Mouse (Mus musculus): ENCODE measurements around the gene Nell1. TPM values are rescaled to one million over a fixed set of nuclear protein-coding genes. Genes with fewer than 3 reads are reported as not detected.

Nell1 gene
- polyA plus RNA-seq, 1 experiment = 0.28 TPM

- DNase-seq = no peak
- H3K4me1 ChIP-seq (ENCODE audit: control insufficient read depth, insufficient read depth, low read length) = no peaks in the 10 kb centered on the region
- H3K4me3 ChIP-seq (replicated peaks; ENCODE audit: extremely low read depth, low read depth, low read length) = no peak overlapping the region
- no peak for TF ChIP-seq CTCF (IDR thresholded peaks at IDR 0.05; ENCODE audit: insufficient read depth, low read length)
These were observed 247.2 kb downstream of the Nell1 start for GRCm38 (mm10) chr7:50221849-50222248.

GRCm38 (mm10) chr7:50226621-50227020 is 252.0 kb downstream of the Nell1 start:
- Histone ChIP-seq H3K4me3 (replicated peaks; ENCODE audit: extremely low read depth, low read depth, low read length) (no peak overlapping the region), H3K4me1 (ENCODE audit: control insufficient read depth, insufficient read depth, low read length) (no peaks in the 10 kb centered on the region)
- no peak for TF ChIP-seq POLR2A (IDR thresholded peaks at IDR 0.05; ENCODE audit: borderline replicate concordance, extremely low read depth, low read depth, low read length)
- no peak for TF ChIP-seq CTCF (IDR thresholded peaks at IDR 0.05; ENCODE audit: insufficient read depth, low read length)
- no peak for DNase-seq
- WGBS = 57% methylated on average over 2 of the region's 2 CpGs

DNA sequence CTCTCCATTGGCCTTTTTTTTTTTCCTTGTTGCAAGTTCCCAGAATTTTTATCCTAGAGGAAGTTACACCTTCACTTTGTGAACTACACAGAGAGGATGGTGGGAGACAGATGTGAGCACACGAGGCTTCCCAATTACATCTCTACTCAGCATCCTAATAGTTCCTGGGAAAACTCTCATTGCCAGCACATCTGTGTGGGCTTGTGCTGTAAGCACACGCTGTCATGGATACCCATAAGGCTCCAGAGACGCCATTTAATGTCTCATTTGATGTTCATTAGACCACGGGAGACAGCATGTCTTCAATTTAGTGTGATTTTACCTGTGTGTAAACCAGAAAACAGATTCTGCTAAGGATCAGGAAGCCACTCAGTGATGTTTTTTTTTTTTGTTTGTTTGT is 253.6 kb downstream of the Nell1 start:
- Histone ChIP-seq H3K4me3 (replicated peaks; ENCODE audit: extremely low read depth, low read depth, low read length) (no peak overlapping the region), H3K4me1 (ENCODE audit: control insufficient read depth, insufficient read depth, low read length) (no peaks in the 10 kb centered on the region)
- 73% methylated on average over 4 of the region's 4 CpGs for WGBS
- DNase-seq = no peak
- TF ChIP-seq CTCF (IDR thresholded peaks at IDR 0.05; ENCODE audit: insufficient read depth, low read length) = no peak
- no peak for TF ChIP-seq POLR2A (IDR thresholded peaks at IDR 0.05; ENCODE audit: borderline replicate concordance, extremely low read depth, low read depth, low read length)

GRCm38 (mm10) chr7:50241213-50241612 is 266.5 kb downstream of the Nell1 start:
- no peak overlapping the region for H3K4me3 ChIP-seq (replicated peaks; ENCODE audit: extremely low read depth, low read depth, low read length)
- DNase-seq = no peak
- WGBS = 80% methylated on average over 4 of the region's 4 CpGs
- no peaks in the 10 kb centered on the region for H3K4me1 ChIP-seq (ENCODE audit: control insufficient read depth, insufficient read depth, low read length)
- TF ChIP-seq POLR2A (IDR thresholded peaks at IDR 0.05; ENCODE audit: borderline replicate concordance, extremely low read depth, low read depth, low read length) = no peak
- no peak for TF ChIP-seq CTCF (IDR thresholded peaks at IDR 0.05; ENCODE audit: insufficient read depth, low read length)

GRCm38 (mm10) chr7:50241634-50242273 is 267.1 kb downstream of the Nell1 start:
- Histone ChIP-seq H3K4me3 (replicated peaks; ENCODE audit: extremely low read depth, low read depth, low read length) (no peak overlapping the region), H3K4me1 (ENCODE audit: control insufficient read depth, insufficient read depth, low read length) (no peaks in the 10 kb centered on the region)
- no peak for DNase-seq
- TF ChIP-seq CTCF (IDR thresholded peaks at IDR 0.05; ENCODE audit: insufficient read depth, low read length) (no peak), POLR2A (IDR thresholded peaks at IDR 0.05; ENCODE audit: borderline replicate concordance, extremely low read depth, low read depth, low read length) (no peak)
- WGBS = 29% methylated on average over 5 of the region's 5 CpGs

DNA sequence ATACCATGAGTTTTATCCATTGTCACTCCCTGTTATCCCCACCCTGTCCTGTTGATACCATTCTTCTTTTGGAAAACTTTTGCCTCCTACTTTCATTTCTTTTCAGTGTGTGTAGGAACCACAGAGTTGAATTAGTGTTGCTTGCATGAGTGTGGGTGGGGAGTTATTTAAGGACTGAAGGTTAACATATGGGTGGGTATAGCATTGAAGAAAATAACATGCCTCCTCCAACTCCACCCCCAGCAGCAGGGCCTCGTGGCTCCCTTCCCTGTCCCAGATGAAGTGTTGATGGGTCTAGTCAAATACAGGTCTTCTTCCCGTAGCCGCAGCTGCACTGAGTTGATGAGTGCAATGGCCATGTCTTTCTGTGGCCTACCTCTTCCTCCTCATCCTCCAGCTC is 278.5 kb downstream of the Nell1 start:
- no peak overlapping the region for H3K4me3 ChIP-seq (replicated peaks; ENCODE audit: extremely low read depth, low read depth, low read length)
- TF ChIP-seq CTCF (IDR thresholded peaks at IDR 0.05; ENCODE audit: insufficient read depth, low read length) = no peak
- TF ChIP-seq POLR2A (IDR thresholded peaks at IDR 0.05; ENCODE audit: borderline replicate concordance, extremely low read depth, low read depth, low read length) = no peak
- no peaks in the 10 kb centered on the region for H3K4me1 ChIP-seq (ENCODE audit: control insufficient read depth, insufficient read depth, low read length)
- DNase-seq = no peak
- WGBS = 72% methylated on average over 3 of the region's 3 CpGs

DNA sequence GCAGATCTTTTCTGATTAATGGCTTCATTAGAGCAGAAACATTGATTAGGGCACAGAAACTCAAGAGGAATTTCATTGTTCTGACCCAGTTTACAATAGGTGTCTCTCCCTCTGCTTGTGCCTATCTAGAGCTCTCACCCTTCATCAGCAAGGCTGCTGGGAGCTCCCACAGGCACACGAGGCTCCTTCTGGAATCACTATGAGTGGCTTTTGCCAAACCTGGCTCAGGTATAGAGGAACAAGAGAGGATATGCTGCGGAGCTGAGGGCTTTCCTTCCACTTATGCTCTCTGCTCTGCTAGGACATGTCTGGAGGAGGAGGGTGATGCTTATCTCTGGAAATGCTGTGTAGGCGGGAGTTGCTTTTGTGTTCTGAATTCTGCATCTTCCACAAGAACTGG is 285.4 kb downstream of the Nell1 start:
- TF ChIP-seq CTCF (IDR thresholded peaks at IDR 0.05; ENCODE audit: insufficient read depth, low read length) (no peak), POLR2A (IDR thresholded peaks at IDR 0.05; ENCODE audit: borderline replicate concordance, extremely low read depth, low read depth, low read length) (no peak)
- whole genome bisulfite sequencing = 73% methylated on average over 3 of the region's 3 CpGs
- H3K4me3 ChIP-seq (replicated peaks; ENCODE audit: extremely low read depth, low read depth, low read length) = no peak overlapping the region
- DNase-seq = no peak
- no peaks in the 10 kb centered on the region for H3K4me1 ChIP-seq (ENCODE audit: control insufficient read depth, insufficient read depth, low read length)

- no peak for TF ChIP-seq CTCF (IDR thresholded peaks at IDR 0.05; ENCODE audit: insufficient read depth, low read length)
- TF ChIP-seq POLR2A (IDR thresholded peaks at IDR 0.05; ENCODE audit: borderline replicate concordance, extremely low read depth, low read depth, low read length) = no peak
- WGBS = 62% methylated on average over 3 of the region's 3 CpGs
- Histone ChIP-seq H3K4me1 (ENCODE audit: control insufficient read depth, insufficient read depth, low read length) (peaks cover 4% of the 10 kb centered on the region; the same call in 1 of the 2 replicates), H3K4me3 (replicated peaks; ENCODE audit: extremely low read depth, low read depth, low read length) (no peak overlapping the region)
- no peak for DNase-seq
These were observed 320.8 kb downstream of the Nell1 start for GRCm38 (mm10) chr7:50295508-50295907.

- TF ChIP-seq POLR2A (IDR thresholded peaks at IDR 0.05; ENCODE audit: borderline replicate concordance, extremely low read depth, low read depth, low read length) (no peak), CTCF (IDR thresholded peaks at IDR 0.05; ENCODE audit: insufficient read depth, low read length) (no peak)
- DNase-seq = no peak
- 75% methylated on average over 5 of the region's 5 CpGs for WGBS
- Histone ChIP-seq H3K4me1 (ENCODE audit: control insufficient read depth, insufficient read depth, low read length) (no peaks in the 10 kb centered on the region), H3K4me3 (replicated peaks; ENCODE audit: extremely low read depth, low read depth, low read length) (no peak overlapping the region)
These were observed 363.6 kb downstream of the Nell1 start for GRCm38 (mm10) chr7:50338226-50338625.

DNA sequence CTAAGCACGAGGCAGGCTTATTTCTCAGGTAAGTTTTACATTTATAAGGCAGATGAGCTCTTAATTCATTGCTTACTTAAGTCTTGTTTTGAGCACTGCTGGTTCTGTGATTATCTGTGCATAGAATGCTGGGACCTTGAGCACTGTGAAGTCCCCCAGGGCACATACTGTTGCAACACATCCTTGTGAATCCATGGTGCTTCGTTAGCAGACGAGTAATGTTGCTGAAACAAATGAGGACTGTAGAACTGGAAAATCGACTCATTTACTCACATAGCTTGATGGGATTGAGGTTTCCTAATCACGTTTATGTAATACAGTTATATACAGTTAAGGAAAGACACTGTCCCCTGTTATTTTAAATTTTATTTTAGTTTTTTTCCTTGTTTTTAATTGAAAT is 364.1 kb downstream of the Nell1 start:
- Histone ChIP-seq H3K4me1 (ENCODE audit: control insufficient read depth, insufficient read depth, low read length) (no peaks in the 10 kb centered on the region), H3K4me3 (replicated peaks; ENCODE audit: extremely low read depth, low read depth, low read length) (no peak overlapping the region)
- no peak for TF ChIP-seq POLR2A (IDR thresholded peaks at IDR 0.05; ENCODE audit: borderline replicate concordance, extremely low read depth, low read depth, low read length)
- TF ChIP-seq CTCF (IDR thresholded peaks at IDR 0.05; ENCODE audit: insufficient read depth, low read length) = no peak
- WGBS = 69% methylated on average over 5 of the region's 5 CpGs
- no peak for DNase-seq

Data from lung, adult 2 months (tissue).